Mouse (Mus musculus) splenic B cell, adult 2 months (primary cell): ENCODE measurements at regions not wholly inside any gene's neighbourhood (a gene's known extent, or its start where the extent isn't known, plus 50 kb on each side); places are given as distances from the start of the nearest gene placed in this dataset.
A peak's percentile ranks its signal among the peaks of the same experiment; 100 is the strongest.
"Not testable (repeated sequence)": the region's sequence is repeated elsewhere in the genome, so short reads cannot be mapped to it uniquely, and the experiment has no call there.

ENCODE experiments used
- DNase-seq: peaks from one replicate; pipeline ENCODE4 v3.0.0-alpha.2; 2011; ENCODE audit warnings: low read depth, low spot score
- H3K27me3 ChIP-seq: 2 replicates; pipeline ENCODE4 v1.6.1; 2012; ENCODE audit warnings: mild to moderate bottlenecking, low read length, moderate library complexity, mixed read lengths; ENCODE audit not compliant: control insufficient read depth, poor library complexity, insufficient read depth, severe bottlenecking
- H3K36me3 ChIP-seq: 2 replicates; pipeline ENCODE4 v1.6.1; 2012; ENCODE audit warnings: mild to moderate bottlenecking, low read length, moderate library complexity, mixed read lengths; ENCODE audit not compliant: control insufficient read depth, poor library complexity, insufficient read depth, severe bottlenecking

GRCm38 (mm10) chr12:69524337-69525035 lies 58.3 kb downstream of the Vcpkmt start:
- Histone ChIP-seq H3K36me3 (no peaks in the 10 kb centered on the region), H3K27me3 (no peaks in the 10 kb centered on the region)
- no peak for DNase-seq

GRCm38 (mm10) chr12:69519869-69520268 lies 63.0 kb downstream of the Vcpkmt start:
- no peak for DNase-seq
- Histone ChIP-seq H3K36me3 (no peaks in the 10 kb centered on the region), H3K27me3 (no peaks in the 10 kb centered on the region)

GRCm38 (mm10) chr12:69519028-69519427 lies 63.8 kb downstream of the Vcpkmt start:
- Histone ChIP-seq H3K27me3 (no peaks in the 10 kb centered on the region), H3K36me3 (no peaks in the 10 kb centered on the region)
- DNase-seq, result no peak

DNA sequence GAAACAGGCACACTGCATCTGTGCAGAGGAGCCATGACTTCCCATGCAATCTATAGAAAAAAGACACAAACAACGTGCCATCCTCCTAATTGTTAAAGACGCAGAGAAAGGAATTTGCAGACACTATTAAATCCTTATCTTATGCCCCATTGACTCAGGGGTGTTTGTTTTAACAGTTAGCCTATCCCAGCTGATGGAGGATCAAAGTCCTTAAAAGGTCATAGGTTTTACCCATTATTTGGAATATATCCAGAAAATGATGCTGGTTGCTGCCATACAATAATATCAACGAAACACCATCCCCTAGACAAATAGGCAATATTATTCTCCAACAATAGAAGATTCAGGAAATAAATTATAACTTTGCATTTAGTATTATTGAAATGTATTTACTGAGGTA lies 65.2 kb downstream of the Vcpkmt start:
- DNase-seq, result no peak
- no peaks in the 10 kb centered on the region for H3K27me3 ChIP-seq

DNA sequence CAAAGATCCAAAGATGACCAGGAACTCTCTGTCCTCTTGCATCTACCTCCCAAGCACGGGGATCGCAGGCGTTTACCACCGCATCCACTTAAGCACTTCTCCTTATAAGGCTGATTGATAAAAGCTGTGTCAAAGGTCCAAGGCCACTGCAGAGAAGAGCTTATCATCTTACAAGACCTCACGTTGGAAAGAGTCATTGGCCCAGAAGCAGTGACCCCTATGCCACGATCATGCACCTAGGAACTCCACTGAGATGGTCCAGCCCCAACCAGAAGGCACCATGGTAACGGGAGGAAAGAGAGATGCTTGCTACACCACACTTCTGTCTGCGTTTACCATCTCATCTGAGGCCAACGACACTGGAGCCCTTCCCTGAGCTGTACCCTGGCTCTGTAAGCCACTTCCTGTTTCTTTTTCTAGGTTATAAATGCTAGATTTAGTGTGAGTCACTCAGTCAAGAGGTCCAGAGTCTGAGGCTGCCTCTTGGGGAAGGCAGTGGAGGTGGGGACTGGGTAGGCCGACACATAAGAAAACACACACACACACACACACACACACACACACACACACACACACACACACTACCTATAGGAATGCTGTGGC lies 66.4 kb downstream of the Vcpkmt start:
- H3K27me3 ChIP-seq, result no peaks in the 10 kb centered on the region
- no peaks in the 10 kb centered on the region for H3K36me3 ChIP-seq
- DNase-seq, result peak; percentile 69

More for the DNA sequence above, 65.2 kb downstream of the Vcpkmt start:
- no peaks in the 10 kb centered on the region for H3K36me3 ChIP-seq

- Histone ChIP-seq H3K36me3 (no peaks in the 10 kb centered on the region), H3K27me3 (no peaks in the 10 kb centered on the region)
- DNase-seq, result no peak
Observed at GRCm38 (mm10) chr12:69515850-69516249, 67.0 kb downstream of the Vcpkmt start.

DNA sequence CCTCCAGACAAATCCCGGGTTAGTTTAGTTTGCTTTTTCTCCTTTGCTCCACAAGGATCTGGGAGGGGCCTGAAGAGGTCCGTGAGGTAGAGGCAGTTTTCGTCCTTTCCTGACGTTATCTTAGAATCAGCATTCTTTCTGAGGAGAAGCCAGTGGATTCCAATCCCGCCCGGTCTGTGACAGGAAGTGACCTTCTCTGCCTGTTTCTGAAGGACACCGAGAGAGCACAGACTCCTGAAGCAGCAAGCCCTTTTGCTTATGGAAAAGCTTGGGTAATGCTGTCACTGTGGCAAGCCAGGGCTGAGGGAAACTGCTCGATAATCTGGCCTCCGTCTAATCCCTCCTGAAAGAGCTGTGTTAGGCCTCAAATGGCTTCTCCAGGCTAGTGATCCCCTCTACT lies 67.7 kb downstream of the Vcpkmt start:
- no peaks in the 10 kb centered on the region for H3K27me3 ChIP-seq
- DNase-seq, result no peak
- no peaks in the 10 kb centered on the region for H3K36me3 ChIP-seq

DNA sequence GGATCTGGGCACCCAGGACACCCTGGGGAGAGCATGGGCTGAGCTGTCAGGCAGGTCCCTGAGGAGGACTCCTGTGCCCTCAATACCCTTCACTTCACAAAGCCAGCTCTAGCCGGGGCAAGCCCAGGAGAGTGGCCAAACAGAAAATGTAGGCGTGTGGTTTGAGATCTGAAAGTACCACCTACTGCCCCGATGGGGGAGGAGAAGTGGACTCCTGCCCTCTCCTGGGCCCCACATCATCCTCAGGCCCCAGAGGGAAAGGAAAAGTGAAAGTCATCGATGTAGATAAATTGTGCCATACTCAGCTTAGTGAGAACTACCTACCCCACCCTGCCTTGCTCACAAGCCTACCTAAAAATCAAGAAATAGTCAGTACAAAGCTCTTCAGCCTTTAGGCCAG lies 69.7 kb downstream of the Vcpkmt start:
- Histone ChIP-seq H3K36me3 (no peaks in the 10 kb centered on the region), H3K27me3 (no peaks in the 10 kb centered on the region)
- peak; percentile 70 for DNase-seq

- Histone ChIP-seq H3K27me3 (no peaks in the 10 kb centered on the region), H3K36me3 (no peaks in the 10 kb centered on the region)
- DNase-seq, result no peak
Observed at GRCm38 (mm10) chr12:69510736-69511135, 72.1 kb downstream of the Vcpkmt start.

DNA sequence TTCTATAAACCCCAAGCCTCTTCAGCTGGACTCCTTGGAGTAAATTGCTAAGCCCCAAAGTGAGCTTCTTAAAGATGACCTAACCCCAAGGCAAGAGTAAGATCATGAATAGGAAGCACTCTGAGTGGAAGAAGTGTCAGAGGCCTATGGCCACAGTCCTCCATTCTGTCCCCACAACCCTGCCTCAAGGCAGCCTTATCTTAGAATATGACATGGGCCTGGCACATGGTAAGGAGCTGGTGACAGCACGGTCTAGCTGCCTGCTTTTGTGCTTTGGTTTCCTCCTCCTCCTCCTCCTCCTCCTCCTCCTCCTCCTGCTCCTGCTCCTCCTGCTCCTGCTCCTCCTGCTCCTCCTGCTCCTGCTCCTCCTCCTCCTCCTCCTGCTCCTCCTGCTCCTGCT lies 73.6 kb downstream of the Vcpkmt start:
- DNase-seq, H3K36me3 ChIP-seq: not testable (repeated sequence)

DNA sequence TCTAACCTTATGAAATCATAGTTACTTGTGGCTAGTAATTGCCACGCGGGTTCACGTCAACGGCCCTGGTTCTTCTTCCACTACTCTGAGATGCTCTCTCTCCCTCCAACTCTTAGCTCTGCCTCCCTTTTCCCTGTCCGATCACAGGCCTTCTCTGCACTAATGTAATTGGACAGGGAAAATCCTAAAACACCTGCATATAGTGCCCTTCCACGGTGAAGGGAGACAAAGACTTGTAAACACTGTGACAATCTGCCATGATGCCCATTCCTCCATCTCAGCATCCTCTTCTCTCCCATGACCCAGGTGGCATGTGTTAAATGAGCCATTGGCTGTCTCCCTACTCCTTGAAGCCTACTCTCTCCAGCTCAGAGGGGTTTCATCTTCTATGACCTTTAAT lies 74.9 kb downstream of the Vcpkmt start:
- H3K27me3 ChIP-seq, result no peaks in the 10 kb centered on the region
- H3K36me3 ChIP-seq, result no peaks in the 10 kb centered on the region
- DNase-seq, result no peak

More for the DNA sequence above, 73.6 kb downstream of the Vcpkmt start:
- H3K27me3 ChIP-seq, result not testable (repeated sequence)

- Histone ChIP-seq H3K27me3 (no peaks in the 10 kb centered on the region), H3K36me3 (no peaks in the 10 kb centered on the region)
- DNase-seq, result peak; percentile 36
Observed at GRCm38 (mm10) chr12:69507333-69507732, 75.5 kb downstream of the Vcpkmt start.

GRCm38 (mm10) chr12:69502706-69503070 lies 80.1 kb downstream of the Vcpkmt start:
- Histone ChIP-seq H3K36me3 (no peaks in the 10 kb centered on the region), H3K27me3 (no peaks in the 10 kb centered on the region)
- no peak for DNase-seq

DNA sequence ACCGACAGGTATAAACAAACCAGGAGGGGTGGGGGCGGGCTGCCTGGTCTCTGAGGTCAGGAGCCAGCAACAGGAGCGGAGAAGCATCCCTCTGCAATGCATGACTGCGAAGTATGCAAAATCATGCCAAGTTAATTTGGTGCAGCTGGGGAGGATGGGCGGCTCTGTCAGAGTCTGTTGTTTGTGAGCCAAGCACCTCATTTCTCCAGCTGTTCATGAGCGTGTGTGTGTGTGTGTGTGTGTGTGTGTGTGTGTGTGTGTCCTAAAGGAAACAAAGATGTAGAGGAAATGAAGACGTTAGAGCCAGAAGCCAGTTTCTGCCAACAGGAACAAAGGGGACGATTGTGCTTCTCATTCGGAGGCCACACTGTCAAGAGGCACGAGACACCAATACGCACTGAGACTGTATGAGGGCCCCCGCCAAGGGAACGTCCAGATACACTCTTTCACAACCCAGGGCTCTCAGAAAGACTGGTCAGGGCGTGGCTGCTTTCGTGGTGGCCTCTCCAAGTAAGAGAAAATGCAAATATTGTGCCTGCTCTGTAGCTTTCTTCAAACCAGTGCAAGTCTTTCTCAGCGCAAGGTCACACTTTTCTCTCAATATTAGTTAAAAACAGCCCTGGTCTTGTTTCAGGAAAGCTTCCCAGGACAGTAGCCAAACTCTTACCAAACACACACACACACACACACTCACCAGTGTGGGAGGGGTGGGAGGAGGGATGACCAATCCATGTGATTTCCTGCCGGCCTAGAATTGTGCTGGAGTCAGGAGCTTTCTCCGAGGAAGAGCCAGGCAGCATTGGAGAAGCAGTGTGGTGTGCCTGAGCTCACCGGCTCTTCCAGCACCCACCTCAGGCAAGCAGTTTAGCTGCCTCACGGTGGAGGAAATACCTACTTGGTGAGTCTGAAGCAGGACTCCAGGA lies 80.8 kb downstream of the Vcpkmt start:
- no peaks in the 10 kb centered on the region for H3K27me3 ChIP-seq
- peak; percentile 83 for DNase-seq
- no peaks in the 10 kb centered on the region for H3K36me3 ChIP-seq

GRCm38 (mm10) chr12:69501346-69501730 lies 81.5 kb downstream of the Vcpkmt start:
- DNase-seq, result no peak
- H3K36me3 ChIP-seq, result no peaks in the 10 kb centered on the region
- no peaks in the 10 kb centered on the region for H3K27me3 ChIP-seq
